Mouse (Mus musculus) liver, embryonic 14.5 days (tissue): ENCODE data around the gene Ubash3b.

ENCODE experiments used
- CTCF ChIP-seq: IDR thresholded peaks from 2 replicates; pipeline ENCODE4 v1.5.1; 2016; ENCODE audit warnings: antibody characterized with exemption, low read depth, control low read depth
- EP300 ChIP-seq: IDR thresholded peaks from 2 replicates; pipeline ENCODE4 v1.6.1; 2016; ENCODE audit warnings: antibody characterized with exemption, low read depth

DNA sequence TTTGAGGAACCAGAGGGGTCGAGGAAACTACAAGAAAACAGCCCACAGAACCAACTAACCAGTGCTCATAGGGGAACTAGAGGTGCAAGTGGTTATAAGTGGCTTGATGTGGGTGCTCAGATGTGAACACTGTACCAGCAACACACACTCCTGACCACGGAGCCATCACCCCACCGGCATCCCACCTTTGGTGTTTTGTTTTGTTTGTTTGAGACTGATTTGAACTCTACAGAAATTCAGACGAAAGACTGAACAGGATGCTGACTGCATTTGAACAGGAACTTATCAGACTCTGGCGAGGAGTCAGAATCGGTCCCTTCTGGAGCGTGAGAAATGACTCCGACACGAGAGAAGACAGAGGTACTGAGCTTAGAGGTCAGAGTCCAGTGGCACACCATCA lies 19.9 kb upstream of the Ubash3b start:
- TF ChIP-seq CTCF (no peak), EP300 (no peak)
